Mouse (Mus musculus) mouse embryonic stem cell (cell line): ENCODE results near the gene Sgip1.

Experiments
- in situ Hi-C, 2 experiments: fragments of 300-500 bp; cut with MboI; formaldehyde crosslinking; loops; 1 replicate in 1 of 2; 3 replicates in 1 of 2; pipeline ENCODE4 v1.14.3; 2019 to 2020; ENCODE audit warnings: low sequenced_read_pairs in 2 of 2, low pct_unique_long_range_greater_than_20kb in 1 of 2, mixed read lengths in 1 of 2; ENCODE audit not compliant: unreplicated experiment in 1 of 2

Gene Sgip1

DNA sequence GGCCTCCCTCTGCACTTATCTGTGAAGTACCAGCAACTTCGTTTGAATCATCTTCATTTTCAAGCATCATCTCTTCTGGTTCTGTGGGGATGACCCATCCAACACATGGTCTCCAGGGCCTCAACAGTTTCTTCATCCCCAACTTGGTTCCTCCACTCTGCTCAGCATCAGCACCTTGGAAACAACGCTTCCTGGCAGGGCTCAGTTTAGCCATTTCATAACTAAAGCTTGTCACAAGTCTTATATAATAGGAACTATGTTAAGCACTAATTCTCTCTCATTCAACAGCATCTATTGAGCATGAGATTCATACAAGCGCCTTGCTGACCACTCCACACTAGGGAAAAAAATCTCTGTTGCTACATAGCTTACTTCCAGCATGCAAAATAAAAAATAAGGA is 199.2 kb downstream of the Sgip1 start:
- in situ Hi-C loops = no loop called here

DNA sequence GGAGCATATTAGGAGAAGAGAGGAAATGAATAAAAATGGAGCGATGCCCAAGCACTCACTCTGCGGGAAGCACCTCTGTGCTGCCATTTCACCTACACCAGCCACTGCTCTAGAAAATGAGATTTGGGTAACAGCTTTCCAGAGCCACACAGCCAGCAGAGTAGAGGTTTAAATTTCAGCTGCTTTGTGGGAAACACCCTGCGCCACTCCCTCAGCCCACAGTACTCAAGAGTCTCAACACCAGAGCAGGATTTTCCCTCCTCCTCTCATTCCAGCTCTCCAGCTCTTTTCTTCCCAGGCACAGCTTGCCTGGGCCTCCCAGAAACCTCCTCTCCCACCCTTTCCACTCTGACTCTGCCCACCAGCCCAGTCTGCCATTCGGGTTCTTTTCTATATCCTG is 199.6 kb downstream of the Sgip1 start:
- in situ Hi-C loops = no loop called here

DNA sequence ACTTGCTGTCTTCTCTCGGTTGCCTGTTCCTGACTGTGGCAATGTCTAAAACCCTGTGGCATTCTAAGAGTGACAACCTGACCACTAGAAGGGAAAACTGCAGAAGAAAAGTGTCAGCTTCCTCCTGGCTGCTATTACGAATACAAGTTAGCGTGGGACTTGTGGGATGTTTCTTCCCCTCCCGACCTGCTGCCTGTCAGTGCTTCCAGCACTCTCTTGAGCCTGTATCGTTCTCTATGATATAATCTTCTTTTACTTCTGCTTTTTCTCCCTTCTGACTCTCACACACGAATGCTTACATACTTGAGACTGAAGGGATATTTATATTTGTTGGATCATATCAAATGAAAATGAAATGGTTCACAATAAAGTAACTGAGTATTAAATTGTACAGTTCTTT is 203.2 kb downstream of the Sgip1 start:
- in situ Hi-C loops = no loop called here

DNA sequence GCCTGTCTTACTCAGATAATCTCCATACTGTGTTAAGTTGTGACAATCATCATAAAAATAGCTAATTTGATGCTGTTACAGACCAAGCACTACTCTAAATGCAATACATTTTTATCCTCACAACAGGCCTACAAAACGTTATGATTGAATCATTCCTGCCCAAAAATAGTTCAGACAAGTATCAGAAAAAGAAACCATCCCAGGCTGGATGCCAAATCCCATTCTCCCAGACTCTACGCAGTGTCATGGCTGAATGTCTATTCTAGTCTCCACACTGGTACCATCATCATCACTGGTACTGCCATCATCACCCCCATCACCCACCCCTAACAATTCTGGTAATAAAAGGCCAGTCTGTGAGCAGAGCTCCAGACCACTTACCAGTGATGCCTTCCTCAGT is 211.4 kb downstream of the Sgip1 start:
- in situ Hi-C loops = no loop called here

DNA sequence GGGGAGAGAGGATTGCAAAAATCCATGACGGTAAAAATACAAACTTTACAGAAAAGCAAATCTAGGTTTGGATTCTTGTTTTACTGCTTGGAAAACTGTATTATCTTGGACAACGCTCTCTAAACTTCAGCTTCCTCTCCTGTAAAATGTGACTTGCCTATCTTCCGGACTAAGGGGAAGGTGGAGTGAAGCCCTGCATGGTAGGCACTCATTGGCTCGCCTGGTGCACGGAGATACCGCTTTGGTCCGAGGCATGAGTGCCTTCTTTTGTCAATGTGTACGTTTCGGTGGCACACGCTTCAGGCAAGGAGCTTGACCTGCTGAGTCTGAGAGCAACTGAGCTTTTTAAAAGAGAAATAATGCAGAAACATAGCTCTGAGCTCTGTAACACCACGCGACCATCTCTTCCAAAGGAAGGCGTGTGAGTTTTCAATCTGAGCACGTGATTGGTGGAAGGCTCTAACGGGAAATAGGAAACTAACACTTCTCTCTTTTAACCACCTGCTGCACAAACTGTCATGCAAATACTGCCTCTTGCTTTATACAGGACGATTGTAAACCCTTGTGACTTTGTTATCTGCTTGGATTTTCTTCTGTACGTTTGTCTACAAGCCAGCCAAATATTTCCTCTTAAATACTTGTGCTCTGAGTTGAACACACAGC is 214.3 kb downstream of the Sgip1 start:
- in situ Hi-C loops = no loop called here

DNA sequence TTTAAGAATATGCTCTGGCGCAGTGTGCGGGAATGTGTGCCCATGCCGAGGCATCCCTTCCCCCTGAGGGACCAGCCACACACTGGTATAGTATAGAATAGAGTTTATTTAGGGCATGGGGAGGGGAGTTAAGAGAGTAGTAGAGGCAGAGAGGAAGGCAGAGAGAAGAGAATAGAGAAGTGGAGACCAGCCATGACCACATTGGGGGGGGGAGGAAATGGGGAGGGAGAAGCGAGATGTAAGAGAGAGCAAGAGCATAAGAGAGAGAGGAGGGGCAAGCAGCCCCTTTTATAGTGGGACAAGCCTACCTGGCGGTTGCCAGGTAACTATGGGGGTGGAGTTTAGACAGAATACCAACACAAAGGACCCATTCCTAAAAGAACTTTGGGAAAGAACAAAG is 218.3 kb downstream of the Sgip1 start:
- in situ Hi-C loops = no loop called here

DNA sequence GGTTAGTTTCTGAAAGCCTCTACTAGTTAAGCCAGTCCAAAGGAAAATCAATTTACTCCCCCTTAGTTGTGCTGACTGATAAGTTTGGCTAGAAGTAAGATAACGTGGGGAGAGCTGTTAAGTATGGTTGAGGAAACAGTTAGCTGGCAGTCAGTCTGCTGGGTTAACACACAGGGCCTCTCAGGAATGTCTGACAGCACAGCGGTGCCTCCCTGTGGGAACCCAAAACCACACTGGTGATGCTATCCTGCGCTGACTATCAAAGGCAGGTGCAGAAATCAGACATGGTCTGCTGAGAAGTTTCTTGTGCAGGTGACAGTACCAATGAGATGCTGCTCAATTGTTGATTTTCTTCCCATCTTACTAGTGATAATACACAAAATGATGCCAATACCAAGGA is 223.1 kb downstream of the Sgip1 start:
- in situ Hi-C loops = no loop called here

DNA sequence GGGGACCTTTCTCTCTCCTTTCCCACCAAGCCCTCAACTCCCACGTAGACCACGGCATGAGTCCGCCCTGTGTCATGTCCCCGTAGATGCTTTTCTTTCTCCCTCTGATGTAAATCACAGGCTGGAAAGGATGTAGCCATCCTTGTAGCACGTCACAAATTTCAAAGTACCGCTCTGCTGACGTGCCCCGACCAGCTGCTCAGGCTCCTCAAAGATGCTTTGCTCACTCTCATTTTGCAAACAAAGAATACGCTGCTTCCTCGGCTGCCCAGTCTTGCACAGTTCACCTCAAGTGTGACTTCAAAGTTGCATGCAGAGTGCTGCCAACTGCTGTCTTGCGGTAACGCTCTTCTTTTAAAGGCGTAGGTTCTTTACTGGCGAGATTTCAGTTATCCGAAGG is 226.7 kb downstream of the Sgip1 start:
- in situ Hi-C loops = no loop called here

DNA sequence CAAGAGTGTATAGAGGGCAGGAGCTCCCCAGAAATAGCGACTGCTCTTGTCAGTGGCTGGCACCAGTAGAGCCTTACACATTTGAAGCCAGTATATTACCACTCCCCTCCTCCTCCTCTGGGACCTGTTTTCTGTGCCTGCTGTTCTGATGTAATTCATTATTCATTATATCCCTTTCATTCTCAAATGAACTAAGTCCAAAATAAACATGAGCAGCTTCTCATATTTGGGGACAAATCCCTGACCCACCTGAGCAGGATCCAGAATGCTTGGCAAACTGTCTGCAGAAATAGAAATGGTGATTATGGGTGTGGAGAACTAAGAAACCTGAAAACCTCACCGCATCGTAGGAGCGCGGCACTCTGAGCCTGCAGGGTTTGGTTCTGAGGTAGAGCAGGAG is 228.5 kb downstream of the Sgip1 start:
- in situ Hi-C loops = no loop called here

DNA sequence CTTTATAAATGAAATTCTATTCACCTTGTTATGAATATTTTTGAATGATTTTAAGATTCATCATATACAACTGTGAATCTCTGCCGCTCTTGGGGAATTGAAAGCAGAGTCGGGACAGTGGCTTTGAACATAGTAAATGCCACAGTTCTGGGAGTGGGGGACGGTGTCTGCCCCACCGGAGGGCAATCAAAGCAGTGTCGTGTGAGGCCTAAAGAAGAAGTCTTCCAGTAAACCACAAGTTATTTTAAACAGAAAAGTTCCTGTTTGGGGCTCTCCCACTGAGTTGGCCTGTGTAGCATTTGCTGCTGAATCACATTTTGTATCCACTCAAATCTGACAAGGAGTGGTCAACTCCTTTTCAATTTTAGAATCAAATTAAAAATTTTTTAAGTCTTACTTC is 230.1 kb downstream of the Sgip1 start:
- in situ Hi-C loops = no loop called here

DNA sequence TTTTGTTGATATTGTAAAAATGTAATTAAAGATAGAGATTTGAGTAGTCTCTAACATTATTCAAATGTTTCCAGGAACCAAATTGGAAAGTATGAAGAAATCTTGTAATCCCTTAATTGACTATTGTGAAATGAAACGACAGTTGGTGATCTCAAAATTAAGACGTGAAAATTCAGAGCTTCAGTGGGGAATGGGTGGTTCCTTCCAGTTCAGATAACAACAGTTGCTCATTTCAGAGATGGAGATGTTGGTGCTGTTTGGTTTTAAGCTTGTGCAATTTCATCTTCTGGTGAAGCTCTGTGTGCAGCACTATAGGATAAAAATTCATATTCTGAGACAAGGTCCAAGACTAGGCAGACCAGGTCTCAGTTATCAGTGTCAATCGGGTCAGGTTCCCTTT is 231.0 kb downstream of the Sgip1 start:
- in situ Hi-C loops = no loop called here

DNA sequence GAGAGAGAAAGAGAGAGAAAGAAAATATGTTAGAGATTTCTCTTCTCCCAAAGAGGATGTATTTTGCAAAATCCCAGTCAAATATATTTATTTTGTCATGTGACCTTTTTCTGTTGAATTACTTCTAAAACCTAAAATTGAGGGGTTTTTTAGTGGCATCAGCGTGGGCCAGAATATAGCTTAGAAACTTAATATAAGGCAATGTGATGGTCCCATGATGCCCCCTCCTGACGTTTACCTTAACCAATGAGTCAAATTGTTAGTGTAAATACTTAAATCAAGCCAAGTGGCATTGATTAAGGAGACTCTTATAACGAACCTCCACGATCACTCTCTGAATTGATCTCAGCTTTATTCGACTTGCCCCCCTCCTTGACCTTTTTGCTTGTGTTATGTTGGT is 233.1 kb downstream of the Sgip1 start:
- in situ Hi-C loops = no loop called here

DNA sequence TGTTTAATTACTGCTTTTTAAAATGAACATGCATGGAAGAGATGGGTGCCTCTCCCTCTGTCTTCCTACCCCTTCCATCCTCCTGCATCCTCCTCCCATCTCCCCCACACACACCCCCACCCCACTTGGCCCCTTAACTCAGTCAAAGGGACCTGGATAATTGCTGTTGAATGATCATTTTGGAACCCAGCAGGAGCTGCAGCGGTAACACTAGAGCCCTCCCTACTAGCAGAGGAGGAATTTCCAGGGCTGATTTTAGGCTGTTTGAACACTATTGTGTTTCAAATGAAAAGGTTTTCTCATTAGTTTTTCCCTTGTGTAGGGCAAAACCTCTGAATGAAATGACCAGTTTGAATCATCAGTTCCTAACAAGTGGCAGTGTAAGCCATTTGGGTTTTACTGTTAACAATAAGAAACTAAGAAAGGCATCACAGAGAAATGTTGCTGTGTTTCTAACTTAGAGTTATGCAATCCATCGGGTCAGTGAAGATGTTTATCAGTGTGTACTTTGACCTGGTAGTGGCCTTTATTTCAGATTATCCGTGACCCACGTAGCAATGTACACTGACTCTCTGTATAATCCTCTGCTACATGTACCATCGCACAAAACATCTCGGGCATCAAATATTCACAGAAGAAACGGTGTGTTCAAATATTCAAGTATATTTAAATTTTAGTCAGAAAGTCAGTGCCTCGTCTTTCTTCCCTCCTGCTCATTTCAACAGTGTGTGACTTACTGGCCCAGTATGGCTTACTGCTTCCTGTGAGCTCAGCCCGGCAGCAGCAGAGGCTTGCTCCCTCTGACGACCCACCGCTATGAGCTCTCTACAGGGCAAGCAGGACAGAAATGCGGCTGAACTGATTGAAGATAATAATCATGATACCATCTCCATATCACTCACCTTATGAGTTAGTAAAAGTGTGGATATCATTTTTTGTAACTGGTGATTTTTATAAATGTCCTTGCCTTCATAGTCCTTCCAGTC is 235.5 kb downstream of the Sgip1 start:
- in situ Hi-C loops = loop anchor here in 1 of 2 experiments (25.0 kb wide), 1 partner anchor 211 kb away; no protein-coding TSS in a partner anchor

DNA sequence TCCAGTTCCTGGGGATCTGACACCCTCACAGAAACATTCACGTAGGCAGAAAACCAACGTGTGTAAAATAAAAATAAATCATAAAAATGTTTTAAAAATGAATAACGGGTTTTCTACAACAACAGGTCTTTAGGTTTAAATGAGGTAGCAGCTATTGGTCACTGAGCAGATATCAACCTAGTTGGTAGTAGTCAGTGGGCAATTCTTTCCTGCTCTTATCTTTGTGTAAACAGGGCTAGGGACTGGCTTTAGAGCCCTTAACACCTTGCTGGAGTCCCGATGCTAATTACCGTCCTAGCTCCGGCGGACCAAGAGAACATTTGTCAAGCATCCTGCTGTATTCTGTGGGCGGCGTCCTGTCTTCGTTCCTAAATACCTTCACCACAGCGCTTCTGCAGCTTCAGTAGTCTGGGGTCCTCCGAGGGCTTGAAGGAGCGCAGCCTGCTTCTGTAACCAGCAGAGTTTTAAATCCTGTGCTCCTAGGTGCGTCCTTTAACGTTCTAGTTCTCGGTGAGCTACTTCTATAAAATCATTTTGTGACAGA is 236.8 kb downstream of the Sgip1 start:
- in situ Hi-C loops = loop anchor here in 1 of 2 experiments (25.0 kb wide), 1 partner anchor 209 kb away; no protein-coding TSS in a partner anchor

DNA sequence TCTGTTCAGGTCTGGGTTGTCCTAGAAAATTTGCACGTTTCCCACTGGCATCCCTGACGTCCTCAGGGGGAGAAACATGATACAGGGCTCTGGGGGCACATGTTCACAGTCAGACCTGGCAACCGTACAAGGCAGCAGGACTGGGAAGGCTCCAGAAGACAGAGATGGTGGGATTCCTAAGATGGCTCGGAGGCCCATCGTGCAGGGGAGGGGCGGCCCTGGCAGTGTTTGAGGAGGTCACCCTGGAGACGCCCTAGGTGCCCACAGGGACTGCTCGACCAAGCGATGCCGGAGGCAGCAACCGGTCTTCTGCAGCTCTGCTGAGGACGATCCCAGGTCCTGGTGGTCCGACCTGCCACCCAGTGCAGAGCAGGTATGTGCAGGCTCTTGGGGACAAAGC is 237.3 kb downstream of the Sgip1 start, which contains the start of gene Tctex1d1:
Gene Tctex1d1 (plus strand): TSS at position 167 of the 400 bp plus-strand sequence.
- in situ Hi-C loops = loop anchor here in 1 of 2 experiments (25.0 kb wide), 1 partner anchor 209 kb away; no protein-coding TSS in a partner anchor

DNA sequence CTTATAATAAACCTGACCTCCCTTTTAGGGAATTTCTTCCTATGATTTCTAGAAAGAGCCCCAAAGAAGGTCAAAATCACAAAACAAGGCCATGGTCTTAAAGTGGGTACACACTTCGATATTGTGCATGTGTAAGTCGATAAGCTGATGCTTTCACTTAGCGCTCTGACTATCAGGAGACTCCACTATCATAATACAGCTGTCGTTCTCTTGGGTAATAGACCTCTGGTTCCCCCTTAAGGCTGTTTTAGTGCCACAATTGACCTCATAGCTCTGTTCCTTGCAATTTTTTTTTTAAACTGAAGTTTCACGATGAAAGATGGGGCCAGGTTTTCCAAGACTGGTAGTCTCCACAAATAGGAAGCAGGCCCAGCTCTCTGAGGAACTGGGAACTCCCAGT is 238.3 kb downstream of the Sgip1 start:
- in situ Hi-C loops = loop anchor here in 1 of 2 experiments (25.0 kb wide), 1 partner anchor 208 kb away; no protein-coding TSS in a partner anchor

DNA sequence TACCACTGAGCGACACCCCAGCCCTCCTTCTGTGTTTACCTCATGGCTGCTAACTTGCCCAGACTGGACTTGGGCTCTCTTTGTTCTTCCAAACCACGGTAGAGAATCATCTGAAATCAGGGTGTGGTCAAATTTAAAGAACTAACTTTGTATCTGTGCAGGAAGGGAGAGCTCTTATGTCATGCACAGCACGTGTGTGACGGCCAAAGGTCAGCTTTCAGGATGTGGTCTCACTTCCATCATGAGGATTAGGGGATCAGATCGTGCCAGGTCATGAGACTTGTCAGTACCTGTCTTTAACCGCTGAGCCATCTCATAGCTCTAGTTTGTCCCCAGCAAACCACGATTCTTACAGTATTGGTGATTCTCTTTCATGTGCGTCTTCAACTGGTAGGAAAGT is 240.6 kb downstream of the Sgip1 start:
- in situ Hi-C loops = loop anchor here in 1 of 2 experiments (25.0 kb wide), 1 partner anchor 206 kb away; no protein-coding TSS in a partner anchor

DNA sequence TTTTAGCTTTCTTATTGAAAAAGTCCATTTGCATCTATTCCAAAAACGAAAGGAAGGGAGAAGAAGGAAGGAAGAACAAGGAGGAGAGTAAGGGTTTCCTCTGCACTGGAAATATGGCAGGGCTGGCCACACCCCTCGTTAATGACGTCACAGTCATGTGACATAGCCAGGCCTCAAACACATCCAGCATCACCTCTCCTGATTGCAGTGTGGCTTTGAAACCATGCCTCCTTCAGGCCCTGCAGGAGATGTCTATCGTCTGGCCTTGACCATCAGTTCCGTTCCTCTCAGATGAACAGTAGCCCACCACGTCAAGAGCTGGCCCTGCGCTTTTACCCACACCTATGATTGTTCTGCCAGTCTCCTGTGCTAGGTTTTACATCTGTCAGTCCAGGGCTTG is 245.1 kb downstream of the Sgip1 start:
- in situ Hi-C loops = loop anchor here in 1 of 2 experiments (25.0 kb wide), 1 partner anchor 201 kb away; no protein-coding TSS in a partner anchor

DNA sequence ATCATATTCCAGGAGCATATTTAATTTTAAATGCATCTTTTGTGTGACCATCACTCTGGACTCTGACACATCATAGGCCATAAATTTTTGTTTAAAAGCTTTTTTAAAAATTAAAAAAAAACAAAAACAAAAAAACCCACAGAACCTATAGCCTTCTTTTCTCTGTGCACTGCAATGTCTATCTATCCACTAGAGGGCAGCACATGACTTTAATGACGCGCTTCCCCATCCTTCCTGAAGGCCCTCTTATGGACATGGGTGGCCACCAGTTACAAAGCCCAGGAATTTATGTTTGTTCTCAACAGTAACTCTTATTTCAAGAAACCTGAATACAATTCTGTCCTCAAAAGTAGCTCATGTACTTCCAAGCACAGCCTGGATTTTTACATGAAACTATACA is 245.8 kb downstream of the Sgip1 start:
- in situ Hi-C loops = loop anchor here in 1 of 2 experiments (25.0 kb wide), 1 partner anchor 200 kb away; no protein-coding TSS in a partner anchor
